In genomic region chr7:126448481-126448880, GRCm38 (mm10) we compare ENCODE assay signal across 19 mouse cellular contexts. TPM values are rescaled to one million over a fixed set of nuclear protein-coding genes. Genes with fewer than 3 reads are reported as not detected.
"Had no signal": no experiment of that assay in that cellular context is flagged by ENCODE, and none has a peak within 500 bp of the region (broad histone marks: within the 10 kb centered on the region; RNA-seq: fewer than 3 reads in every experiment).

No protein-coding gene starts in this region.

- H3K9ac ChIP-seq: intestine, embryonic 15.5 days; kidney, embryonic 15.5 days; liver, embryonic 15.5 days; midbrain, embryonic 15.5 days; neural tube, embryonic 13.5 days had no signal

- ATAC-seq: intestine, embryonic 15.5 days; lung, postnatal 0 days; midbrain, embryonic 15.5 days had no signal

- DNase-seq: kidney, adult 2 months; kidney, postnatal 36 days; lung, adult 2 months; lung, postnatal 36 days; right cerebral cortex, postnatal 14 days; thymus, adult 18-20 months; thymus, postnatal 36 days had no signal

- H3K27me3 ChIP-seq: intestine, embryonic 15.5 days; kidney, embryonic 15.5 days; liver, embryonic 15.5 days; megakaryocyte, embryonic 14.5 days; midbrain, embryonic 15.5 days; neural tube, embryonic 13.5 days had no signal

- H3K4me3 ChIP-seq: intestine, embryonic 15.5 days; kidney, embryonic 15.5 days; layer of hippocampus, adult 2 months; limb, embryonic 10.5 days; liver, embryonic 15.5 days; megakaryocyte, embryonic 14.5 days; midbrain, embryonic 15.5 days; neural tube, embryonic 13.5 days had no signal

- H3K27ac ChIP-seq: intestine, embryonic 15.5 days; kidney, embryonic 15.5 days; layer of hippocampus, adult 2 months; limb, embryonic 10.5 days; liver, embryonic 15.5 days; midbrain, embryonic 15.5 days; neural tube, embryonic 13.5 days had no signal

- H3K9me3 ChIP-seq: intestine, embryonic 15.5 days; kidney, embryonic 15.5 days; limb, embryonic 10.5 days; liver, embryonic 15.5 days; megakaryocyte, embryonic 14.5 days; midbrain, embryonic 15.5 days; neural tube, embryonic 13.5 days had no signal

- H3K4me2 ChIP-seq: intestine, embryonic 15.5 days; kidney, embryonic 15.5 days; liver, embryonic 11.5 days; liver, embryonic 15.5 days; midbrain, embryonic 11.5 days; midbrain, embryonic 15.5 days; neural tube, embryonic 13.5 days had no signal

- H3K4me1 ChIP-seq: intestine, embryonic 15.5 days; kidney, embryonic 15.5 days; limb, embryonic 10.5 days; liver, embryonic 15.5 days; midbrain, embryonic 15.5 days; neural tube, embryonic 13.5 days had no signal

RNA-seq across cellular contexts. Expression of gene Cd19, which starts 33.8 kb away (rescaled TPM):
- total RNA-seq: layer of hippocampus, adult 2 months; left cerebral cortex, postnatal 10 days had no signal
- polyA plus RNA-seq: intestine, embryonic 15.5 days; limb, embryonic 10.5 days; liver, embryonic 11.5 days; midbrain, embryonic 11.5 days; midbrain, embryonic 15.5 days had no signal
